Mouse (Mus musculus): ENCODE measurements around the gene Angel1.

The Angel1 gene

DNA sequence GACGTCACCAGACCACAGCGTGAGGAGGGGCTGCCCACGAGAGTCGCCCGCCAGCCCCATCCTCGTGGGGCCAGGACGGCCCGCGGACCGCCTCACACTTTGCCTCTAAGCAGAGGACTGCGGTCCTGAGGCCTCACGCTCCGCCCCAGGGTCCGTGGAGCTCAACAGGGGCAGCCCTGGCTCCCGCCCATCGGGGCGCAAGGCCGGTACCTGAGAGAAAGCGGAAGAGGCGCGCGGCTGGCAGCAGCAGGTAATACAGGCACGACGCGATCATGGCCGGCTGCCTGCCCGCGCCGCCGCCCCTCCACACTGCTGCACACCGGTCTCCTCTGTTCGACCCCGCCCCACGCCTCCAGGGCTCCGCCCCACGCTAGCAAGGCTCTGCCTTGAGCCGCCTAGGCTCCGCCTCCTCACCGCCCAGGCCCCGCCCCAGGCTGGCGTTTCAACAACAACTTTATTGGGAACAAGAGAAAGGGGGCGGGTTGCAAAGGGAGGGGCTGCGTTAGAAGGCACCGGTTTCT is at the start of gene Angel1:
Gene Angel1, minus strand, starts transcription at position 341 of the 521 bp plus-strand sequence.
- in situ Hi-C loops (cut with MboI; ENCODE audit: unreplicated experiment in 2 of 2), result no loop called here

DNA sequence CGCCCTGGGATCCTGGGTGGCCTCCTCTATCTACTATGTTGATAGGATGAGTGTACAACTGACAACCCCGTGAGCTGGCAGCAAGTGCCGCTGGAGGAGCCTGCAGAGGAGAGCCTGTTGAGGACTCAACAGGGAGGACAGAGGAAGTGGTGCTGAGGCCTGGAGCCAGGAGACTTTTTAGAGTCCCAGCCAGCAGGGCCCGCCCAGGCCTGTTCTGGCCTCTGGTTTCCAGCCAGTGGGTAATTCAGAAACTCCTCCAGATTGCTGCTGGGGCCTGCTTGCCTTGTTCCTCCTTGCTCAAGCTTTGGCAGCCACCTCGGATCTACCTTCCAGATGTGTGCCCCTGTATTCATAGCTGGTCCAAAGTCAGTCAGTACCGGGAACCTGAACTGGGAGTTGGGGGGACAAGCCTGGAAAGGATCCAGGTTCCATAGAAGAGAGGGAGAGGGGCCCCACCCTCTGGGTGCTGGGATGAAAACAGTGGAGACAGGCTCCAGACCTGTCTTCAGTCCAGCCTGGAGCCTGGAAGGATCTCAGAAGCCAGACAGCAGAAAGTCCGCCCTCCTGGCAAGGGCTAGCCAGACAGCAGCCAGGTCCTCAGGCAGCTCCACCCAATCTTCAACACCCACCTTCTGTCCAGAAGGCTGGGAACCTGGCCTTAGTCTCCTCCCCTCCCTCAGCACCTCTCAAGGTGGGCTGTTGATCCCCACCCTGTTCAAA is 49.5 kb upstream of the Angel1 start:
- in situ Hi-C loops (cut with MboI; ENCODE audit: unreplicated experiment in 2 of 2), result loop anchor here in 1 of 2 experiments (10.0 kb wide), 1 partner anchor 149 kb away; no protein-coding TSS in a partner anchor

DNA sequence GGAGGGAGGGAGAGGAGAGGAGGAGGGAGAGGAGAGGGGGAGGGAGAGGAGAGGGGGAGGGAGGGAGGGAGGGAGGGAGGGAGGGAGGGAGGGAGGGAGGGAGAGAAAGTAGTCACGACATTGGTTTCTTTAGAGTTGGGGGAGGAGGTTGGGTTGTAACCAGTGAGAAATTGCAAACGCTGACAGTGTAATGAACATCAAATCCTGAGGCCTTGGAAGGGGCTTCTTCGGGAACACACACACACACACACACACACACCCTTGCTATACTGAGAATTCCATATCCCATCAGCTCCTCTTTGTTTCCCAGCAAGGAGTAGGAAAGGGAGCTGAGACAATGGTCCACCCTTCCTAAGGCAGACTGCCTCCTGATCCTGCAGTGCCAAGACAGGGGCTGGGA is 46.3 kb upstream of the Angel1 start:
- in situ Hi-C loops (cut with MboI; ENCODE audit: unreplicated experiment in 2 of 2), result loop anchor here in 1 of 2 experiments (10.0 to 25.0 kb wide), 2 partner anchors 152 to 540 kb away; no protein-coding TSS in a partner anchor

DNA sequence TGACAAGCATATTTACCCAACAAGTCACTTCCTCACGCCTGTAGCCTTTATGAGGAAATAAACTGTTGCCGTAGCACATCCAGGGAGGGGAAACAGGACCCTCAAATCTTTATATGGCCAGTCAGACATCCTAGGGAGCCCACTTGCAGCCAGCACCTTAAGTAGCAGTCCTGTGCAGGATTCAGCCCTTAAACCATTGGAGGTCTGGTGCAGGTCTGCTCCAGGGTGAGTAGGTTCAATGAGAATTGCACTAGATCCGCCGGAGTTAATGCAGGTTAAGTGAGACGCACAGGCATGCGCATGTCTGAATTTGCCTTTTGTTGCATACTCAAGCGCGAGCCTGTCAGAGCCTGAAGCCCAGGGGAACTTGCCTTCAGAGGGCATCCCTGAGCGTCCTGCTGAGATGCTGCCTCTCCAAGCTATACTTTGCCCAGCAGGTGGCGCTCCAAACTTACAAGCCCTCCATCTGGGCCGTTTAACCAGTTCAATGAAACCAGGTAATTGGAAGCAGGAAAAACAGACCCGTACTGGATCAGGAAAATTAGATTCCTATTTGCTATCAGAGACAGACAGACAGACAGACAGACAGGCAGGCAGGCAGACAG is 45.7 kb upstream of the Angel1 start:
- in situ Hi-C loops (cut with MboI; ENCODE audit: unreplicated experiment in 2 of 2), result loop anchor here in 1 of 2 experiments (10.0 to 25.0 kb wide), 2 partner anchors 153 to 540 kb away; no protein-coding TSS in a partner anchor

GRCm38 (mm10) chr12:86770927-86771326 is 44.7 kb upstream of the Angel1 start:
- in situ Hi-C loops (cut with MboI; ENCODE audit: unreplicated experiment in 2 of 2), result loop anchor here in 1 of 2 experiments (10.0 to 25.0 kb wide), 2 partner anchors 154 to 541 kb away; no protein-coding TSS in a partner anchor

- in situ Hi-C loops (cut with MboI; ENCODE audit: unreplicated experiment in 2 of 2), result loop anchor here in 1 of 2 experiments (10.0 to 25.0 kb wide), 2 partner anchors 155 to 542 kb away; no protein-coding TSS in a partner anchor
These were observed 44.0 kb upstream of the Angel1 start for GRCm38 (mm10) chr12:86770261-86770670.

DNA sequence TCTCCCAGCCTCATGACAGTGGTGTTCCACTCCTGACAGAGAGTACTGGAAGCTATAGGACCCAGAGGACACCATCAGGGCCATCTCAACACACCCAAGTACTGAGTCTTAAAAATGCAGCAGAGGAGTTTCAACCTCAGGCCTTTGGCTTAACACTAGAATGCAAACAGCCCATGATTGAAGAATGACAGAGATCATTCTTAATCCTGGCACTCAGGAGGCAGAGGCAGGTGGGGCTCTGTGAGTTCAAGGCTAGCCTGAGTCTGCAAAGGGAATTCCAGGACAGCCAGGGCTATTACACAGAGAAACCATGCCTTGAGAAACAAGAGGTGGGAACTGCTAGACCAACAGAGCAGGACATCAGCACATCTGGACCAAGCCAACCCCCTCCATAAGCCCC is 43.6 kb upstream of the Angel1 start:
- in situ Hi-C loops (cut with MboI; ENCODE audit: unreplicated experiment in 2 of 2), result loop anchor here (10.0 to 25.0 kb wide), 3 partner anchors 155 to 542 kb away; no protein-coding TSS in a partner anchor

DNA sequence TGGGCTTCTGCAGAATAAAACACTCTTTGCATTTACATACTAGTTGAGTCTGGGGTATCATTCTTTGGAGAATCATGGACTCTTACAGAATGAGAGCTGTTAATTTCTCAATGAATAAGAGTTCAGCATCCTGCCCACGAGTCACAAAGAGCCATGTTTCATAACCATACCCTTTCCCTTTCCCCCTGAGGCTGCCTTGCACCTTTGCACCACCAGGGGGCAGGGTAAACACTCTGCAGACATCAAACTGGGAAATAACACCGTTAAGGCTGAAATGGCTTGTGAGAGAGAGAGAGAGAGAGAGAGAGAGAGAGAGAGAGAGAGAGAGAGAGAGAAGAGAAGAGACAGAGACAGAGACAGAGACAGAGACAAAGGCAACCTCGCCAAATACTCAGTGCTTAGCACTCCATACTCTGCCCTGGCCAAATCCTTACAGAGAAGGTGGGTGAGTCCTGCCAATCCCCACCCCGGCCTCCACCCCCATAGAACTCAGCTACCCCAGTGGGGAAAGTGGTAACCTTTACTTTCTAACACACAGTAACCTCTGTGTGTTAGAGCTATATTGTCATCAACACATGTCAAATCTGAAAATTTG is 42.8 kb upstream of the Angel1 start:
- in situ Hi-C loops (cut with MboI; ENCODE audit: unreplicated experiment in 2 of 2), result loop anchor here (10.0 to 25.0 kb wide), 2 partner anchors 286 to 543 kb away; no protein-coding TSS in a partner anchor

GRCm38 (mm10) chr12:86767868-86768631 is 41.8 kb upstream of the Angel1 start:
- in situ Hi-C loops (cut with MboI; ENCODE audit: unreplicated experiment in 2 of 2), result loop anchor here (10.0 to 25.0 kb wide), 2 partner anchors 287 to 544 kb away; no protein-coding TSS in a partner anchor

- in situ Hi-C loops (cut with MboI; ENCODE audit: unreplicated experiment in 2 of 2), result loop anchor here (10.0 to 25.0 kb wide), 2 partner anchors 288 to 546 kb away; no protein-coding TSS in a partner anchor
These were observed 40.2 kb upstream of the Angel1 start for GRCm38 (mm10) chr12:86766467-86766866.

- in situ Hi-C loops (cut with MboI; ENCODE audit: unreplicated experiment in 2 of 2), result loop anchor here (10.0 to 25.0 kb wide), 2 partner anchors 291 to 548 kb away; no protein-coding TSS in a partner anchor
These were observed 37.8 kb upstream of the Angel1 start for GRCm38 (mm10) chr12:86764060-86764459.

- in situ Hi-C loops (cut with MboI; ENCODE audit: unreplicated experiment in 2 of 2), result loop anchor here (10.0 to 25.0 kb wide), 2 partner anchors 294 to 551 kb away; no protein-coding TSS in a partner anchor
These were observed 34.8 kb upstream of the Angel1 start for GRCm38 (mm10) chr12:86761036-86761435.

DNA sequence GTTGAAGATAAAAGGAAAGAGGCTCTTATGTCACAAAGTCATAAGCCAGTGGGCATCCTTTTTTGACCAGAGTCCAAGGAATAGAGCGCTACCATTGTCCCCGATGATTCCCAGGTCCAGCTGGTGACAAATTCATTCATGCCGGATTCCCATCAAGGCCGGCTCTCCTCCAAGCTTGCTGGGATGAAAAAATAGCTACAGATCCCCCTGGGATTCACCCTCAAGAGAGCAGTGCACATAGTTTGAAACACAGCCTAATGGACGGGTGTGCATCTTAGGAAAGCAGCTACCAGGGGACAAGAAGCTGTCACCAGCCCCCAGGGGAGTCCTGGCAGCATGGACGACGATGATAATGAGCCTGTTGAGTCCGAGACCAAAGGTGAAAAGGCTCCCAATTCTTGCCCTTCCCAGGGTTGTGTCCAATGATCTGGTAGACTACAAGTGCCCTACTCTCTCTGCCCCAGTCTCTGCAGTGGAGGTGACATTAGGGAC is 8.1 kb upstream of the Angel1 start, which contains the start of gene Lrrc74a:
Gene Lrrc74a, plus strand, starts transcription at position 51 of the 492 bp plus-strand sequence.
- in situ Hi-C loops (cut with MboI; ENCODE audit: unreplicated experiment in 2 of 2), result no loop called here

DNA sequence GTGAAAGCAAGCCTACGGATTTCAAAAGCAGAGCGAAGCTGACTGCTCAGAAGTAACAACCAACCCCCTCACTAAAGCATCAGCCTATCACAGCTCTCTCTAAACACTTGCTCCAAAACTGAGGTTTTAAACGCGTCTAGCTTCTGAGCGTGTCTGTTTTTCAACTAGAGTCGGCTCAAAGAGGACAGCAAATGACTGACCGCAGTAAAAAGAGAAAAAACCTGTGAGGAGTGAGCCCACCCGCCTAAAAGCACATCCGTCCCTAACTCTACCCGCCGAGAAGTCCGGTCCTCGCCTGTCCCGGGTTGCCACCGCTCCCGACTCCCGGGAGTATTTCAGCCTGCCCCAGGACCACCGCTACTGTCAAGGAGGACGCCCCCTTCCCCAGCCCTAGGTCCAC is 554 bp downstream of the Angel1 start:
- in situ Hi-C loops (cut with MboI; ENCODE audit: unreplicated experiment in 2 of 2), result no loop called here

- in situ Hi-C loops (cut with MboI; ENCODE audit: unreplicated experiment in 2 of 2), result no loop called here
These were observed 2.0 kb downstream of the Angel1 start for GRCm38 (mm10) chr12:86724300-86724699.

GRCm38 (mm10) chr12:86721453-86721852 is 4.8 kb downstream of the Angel1 start:
- in situ Hi-C loops (cut with MboI; ENCODE audit: unreplicated experiment in 2 of 2), result no loop called here

- in situ Hi-C loops (cut with MboI; ENCODE audit: unreplicated experiment in 2 of 2), result no loop called here
These were observed 6.2 kb downstream of the Angel1 start for GRCm38 (mm10) chr12:86719961-86720639.

GRCm38 (mm10) chr12:86716962-86717361 is 9.3 kb downstream of the Angel1 start:
- in situ Hi-C loops (cut with MboI; ENCODE audit: unreplicated experiment in 2 of 2), result no loop called here

- in situ Hi-C loops (cut with MboI; ENCODE audit: unreplicated experiment in 2 of 2), result no loop called here
These were observed 10.9 kb downstream of the Angel1 start for GRCm38 (mm10) chr12:86715401-86715800.

All from v-Abl transformed pro-B cells (cell line).